Mouse (Mus musculus): ENCODE results near the gene Rpia. TPM values are rescaled to one million over a fixed set of nuclear protein-coding genes. Genes with fewer than 3 reads are reported as not detected.
A peak's percentile ranks its signal among the peaks of the same experiment; 100 is the strongest.

The Rpia gene
- total RNA-seq, 2 experiments from 2014 or later: 10.1 to 10.3 TPM

GRCm38 (mm10) chr6:70805820-70806513 lies 13.9 kb upstream of the Rpia start:
- DNase-seq (ENCODE audit: low spot score in 2 of 2): peak; percentile 73 to 82

- peak; percentile 48 to 60 for DNase-seq (ENCODE audit: low spot score in 2 of 2)
Measured at GRCm38 (mm10) chr6:70805267-70805666, 13.2 kb upstream of the Rpia start.

- DNase-seq (ENCODE audit: low spot score in 2 of 2): peak; percentile 26 to 29
Measured at GRCm38 (mm10) chr6:70804632-70805031, 12.6 kb upstream of the Rpia start.

- DNase-seq (ENCODE audit: low spot score in 2 of 2): peak; percentile 17 to 44
Measured at GRCm38 (mm10) chr6:70797581-70798251, 5.7 kb upstream of the Rpia start.

GRCm38 (mm10) chr6:70796940-70797339 lies 4.9 kb upstream of the Rpia start:
- no peak for DNase-seq (ENCODE audit: low spot score in 2 of 2)

- DNase-seq (ENCODE audit: low spot score in 2 of 2): no peak
Measured at GRCm38 (mm10) chr6:70792644-70793043, 612 bp upstream of the Rpia start.

GRCm38 (mm10) chr6:70790852-70791761 lies 925 bp downstream of the Rpia start:
- no peak for DNase-seq (ENCODE audit: low spot score in 2 of 2)

- no peak for DNase-seq (ENCODE audit: low spot score in 2 of 2)
Measured at GRCm38 (mm10) chr6:70790034-70790650, 1.9 kb downstream of the Rpia start.

- DNase-seq (ENCODE audit: low spot score in 2 of 2): no peak
Measured at GRCm38 (mm10) chr6:70789134-70789533, 2.9 kb downstream of the Rpia start.

GRCm38 (mm10) chr6:70787524-70787923 lies 4.5 kb downstream of the Rpia start:
- no peak for DNase-seq (ENCODE audit: low spot score in 2 of 2)

GRCm38 (mm10) chr6:70785852-70786251 lies 6.2 kb downstream of the Rpia start:
- DNase-seq (ENCODE audit: low spot score in 2 of 2): no peak

GRCm38 (mm10) chr6:70784811-70785210 lies 7.2 kb downstream of the Rpia start:
- DNase-seq (ENCODE audit: low spot score in 2 of 2): no peak

GRCm38 (mm10) chr6:70781336-70781735 lies 10.7 kb downstream of the Rpia start:
- no peak for DNase-seq (ENCODE audit: low spot score in 2 of 2)

GRCm38 (mm10) chr6:70774372-70774771 lies 17.7 kb downstream of the Rpia start:
- no peak for DNase-seq (ENCODE audit: low spot score in 2 of 2)

- DNase-seq (ENCODE audit: low spot score in 2 of 2): no peak
Measured at GRCm38 (mm10) chr6:70773769-70774168, 18.3 kb downstream of the Rpia start.

- DNase-seq (ENCODE audit: low spot score in 2 of 2): peak; percentile 73 to 80
Measured at GRCm38 (mm10) chr6:70768769-70769168, 23.3 kb downstream of the Rpia start.

GRCm38 (mm10) chr6:70765076-70765475 lies 27.0 kb downstream of the Rpia start:
- no peak for DNase-seq (ENCODE audit: low spot score in 2 of 2)

GRCm38 (mm10) chr6:70764551-70764950 lies 27.5 kb downstream of the Rpia start:
- DNase-seq (ENCODE audit: low spot score in 2 of 2): no peak

GRCm38 (mm10) chr6:70763881-70764280 lies 28.2 kb downstream of the Rpia start:
- no peak for DNase-seq (ENCODE audit: low spot score in 2 of 2)

GRCm38 (mm10) chr6:70762659-70763058 lies 29.4 kb downstream of the Rpia start:
- DNase-seq (ENCODE audit: low spot score in 2 of 2): no peak

- no peak for DNase-seq (ENCODE audit: low spot score in 2 of 2)
Measured at GRCm38 (mm10) chr6:70760951-70761350, 31.1 kb downstream of the Rpia start.
